Mouse (Mus musculus): Measurements from ENCODE around the gene Hivep3. TPM values are rescaled to one million over a fixed set of nuclear protein-coding genes. Genes with fewer than 3 reads are reported as not detected.

The Hivep3 gene
- total RNA-seq, 2 experiments from 2014 or later: 46.5 to 54.8 TPM

- no peak for DNase-seq (ENCODE audit: low spot score in 2 of 2)
- no peak for TF ChIP-seq CTCF (conservative IDR thresholded peaks at IDR 0.05)
- Histone ChIP-seq H3K4me3 (no peak overlapping the region), H3K27ac (no peak overlapping the region)
Measured at GRCm38 (mm10) chr4:120158714-120159310, 425.2 kb downstream of the Hivep3 start.

GRCm38 (mm10) chr4:120161166-120161949 lies 427.8 kb downstream of the Hivep3 start, which contains the start of gene Edn2:
Gene Edn2 (plus strand): TSS chr4:120161206.
- Histone ChIP-seq H3K4me3 (no peak within 1 kb of the TSS), H3K27ac (no peak within 1 kb of the TSS)
- no peak for TF ChIP-seq CTCF (conservative IDR thresholded peaks at IDR 0.05)
- no peak for DNase-seq (ENCODE audit: low spot score in 2 of 2)

- no peak overlapping the region for H3K4me3 ChIP-seq
- TF ChIP-seq CTCF (conservative IDR thresholded peaks at IDR 0.05): no peak
- no peak for DNase-seq (ENCODE audit: low spot score in 2 of 2)
- no peak overlapping the region for H3K27ac ChIP-seq
Measured at GRCm38 (mm10) chr4:120162586-120162985, 429.0 kb downstream of the Hivep3 start.

- peak in 1 of 2 experiments; percentile 55 for DNase-seq (ENCODE audit: low spot score in 2 of 2)
- Histone ChIP-seq H3K4me3 (no peak overlapping the region), H3K27ac (no peak overlapping the region)
- no peak for TF ChIP-seq CTCF (conservative IDR thresholded peaks at IDR 0.05)
Measured at GRCm38 (mm10) chr4:120163242-120163641, 429.7 kb downstream of the Hivep3 start.

DNA sequence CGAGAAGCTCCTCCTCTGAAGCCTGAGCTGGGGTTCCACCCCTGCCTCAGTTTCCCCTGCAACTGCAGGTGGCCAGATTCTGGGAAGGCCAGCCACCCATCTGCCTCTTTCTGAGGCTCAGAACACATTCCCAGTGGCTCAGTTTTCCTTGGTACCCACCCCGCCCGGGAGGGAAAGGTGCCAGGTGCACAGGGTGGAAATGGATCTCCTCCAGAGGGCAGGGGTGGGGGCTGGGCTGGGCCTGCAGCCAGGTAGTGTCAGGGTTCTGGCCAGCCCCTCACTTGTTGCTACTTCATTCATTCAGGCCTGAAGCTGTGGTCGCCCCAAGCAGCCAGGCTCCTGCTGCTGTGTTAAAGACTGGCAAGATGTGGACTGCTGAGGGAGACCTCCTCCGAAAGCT lies 430.7 kb downstream of the Hivep3 start:
- TF ChIP-seq CTCF (conservative IDR thresholded peaks at IDR 0.05): no peak
- no peak for DNase-seq (ENCODE audit: low spot score in 2 of 2)
- Histone ChIP-seq H3K4me3 (no peak overlapping the region), H3K27ac (no peak overlapping the region)

- no peak for DNase-seq (ENCODE audit: low spot score in 2 of 2)
- no peak for TF ChIP-seq CTCF (conservative IDR thresholded peaks at IDR 0.05)
- Histone ChIP-seq H3K4me3 (no peak overlapping the region), H3K27ac (no peak overlapping the region)
Measured at GRCm38 (mm10) chr4:120167778-120168177, 434.2 kb downstream of the Hivep3 start.

DNA sequence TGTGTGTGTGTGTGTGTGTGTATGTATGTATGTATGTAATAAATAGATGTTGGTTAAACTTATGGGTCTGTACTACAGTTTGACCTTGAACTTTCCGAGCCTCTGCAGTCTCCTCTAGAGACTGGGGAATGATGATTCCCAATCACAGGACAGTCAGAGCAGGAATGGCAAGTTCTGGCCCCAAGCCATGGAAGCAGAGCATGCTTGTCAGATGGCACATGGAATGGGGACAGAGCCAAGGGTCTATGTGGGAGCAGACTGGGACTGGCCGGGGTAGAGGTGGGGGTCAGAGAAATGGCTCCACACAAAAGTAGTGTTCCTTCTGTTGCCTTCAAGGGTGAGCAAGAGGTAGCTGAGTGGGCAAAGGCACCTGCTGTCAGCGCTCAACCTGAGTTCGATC lies 434.8 kb downstream of the Hivep3 start:
- no peak overlapping the region for H3K4me3 ChIP-seq
- no peak for DNase-seq (ENCODE audit: low spot score in 2 of 2)
- no peak overlapping the region for H3K27ac ChIP-seq
- TF ChIP-seq CTCF (conservative IDR thresholded peaks at IDR 0.05): no peak

DNA sequence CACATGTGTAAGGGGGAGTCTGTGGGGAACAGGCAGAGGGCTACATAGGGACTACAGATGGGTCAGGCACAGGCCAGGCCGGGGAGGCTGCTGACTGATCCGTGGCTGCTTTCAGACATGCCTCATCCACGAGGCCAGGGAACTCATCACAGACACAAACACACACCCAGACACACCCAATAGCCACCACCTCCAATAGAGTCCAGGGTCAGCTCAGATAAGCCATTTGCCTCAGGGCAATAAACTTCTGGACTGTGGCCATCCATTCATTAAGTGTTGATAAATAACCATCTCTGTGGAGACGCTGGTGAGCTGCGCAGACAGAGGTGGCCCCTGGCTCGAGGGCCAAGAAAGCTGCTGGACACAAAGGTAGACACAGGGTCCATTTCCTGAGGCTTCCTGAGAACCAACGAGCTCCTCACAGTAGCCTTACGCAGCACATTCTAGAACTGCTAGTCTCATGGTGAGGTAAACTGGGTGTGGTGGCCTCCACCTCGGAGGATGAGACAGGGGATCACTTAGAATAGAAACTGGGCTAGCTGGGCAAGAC lies 436.9 kb downstream of the Hivep3 start:
- DNase-seq (ENCODE audit: low spot score in 2 of 2): no peak
- TF ChIP-seq CTCF (conservative IDR thresholded peaks at IDR 0.05): no peak
- Histone ChIP-seq H3K4me3 (no peak overlapping the region), H3K27ac (no peak overlapping the region)

GRCm38 (mm10) chr4:120172050-120172684 lies 438.6 kb downstream of the Hivep3 start:
- H3K4me3 ChIP-seq: no peak overlapping the region
- DNase-seq (ENCODE audit: low spot score in 2 of 2): peak; percentile 59 to 70
- TF ChIP-seq CTCF (conservative IDR thresholded peaks at IDR 0.05): no peak
- no peak overlapping the region for H3K27ac ChIP-seq

DNA sequence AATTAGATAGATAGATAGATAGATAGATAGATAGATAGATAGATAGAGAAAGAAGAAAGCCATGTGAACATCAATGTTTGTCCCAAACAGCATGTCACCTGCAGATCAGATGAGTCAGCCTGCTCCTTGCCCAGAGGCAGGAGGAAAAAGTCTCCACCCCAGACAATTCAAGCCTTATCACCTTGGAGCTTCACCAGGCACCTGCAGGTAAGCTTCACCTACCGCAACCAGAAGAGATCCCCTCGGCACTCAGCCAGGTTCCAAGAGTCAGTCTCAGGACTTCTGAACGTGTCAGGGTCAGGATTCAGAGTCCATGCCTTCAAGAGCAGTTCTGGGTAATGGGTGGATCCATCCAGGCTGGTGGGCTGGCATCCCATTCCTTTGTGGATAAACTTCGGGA lies 445.5 kb downstream of the Hivep3 start:
- DNase-seq (ENCODE audit: low spot score in 2 of 2): no peak
- H3K4me3 ChIP-seq: no peak overlapping the region
- TF ChIP-seq CTCF (conservative IDR thresholded peaks at IDR 0.05): no peak
- no peak overlapping the region for H3K27ac ChIP-seq

DNA sequence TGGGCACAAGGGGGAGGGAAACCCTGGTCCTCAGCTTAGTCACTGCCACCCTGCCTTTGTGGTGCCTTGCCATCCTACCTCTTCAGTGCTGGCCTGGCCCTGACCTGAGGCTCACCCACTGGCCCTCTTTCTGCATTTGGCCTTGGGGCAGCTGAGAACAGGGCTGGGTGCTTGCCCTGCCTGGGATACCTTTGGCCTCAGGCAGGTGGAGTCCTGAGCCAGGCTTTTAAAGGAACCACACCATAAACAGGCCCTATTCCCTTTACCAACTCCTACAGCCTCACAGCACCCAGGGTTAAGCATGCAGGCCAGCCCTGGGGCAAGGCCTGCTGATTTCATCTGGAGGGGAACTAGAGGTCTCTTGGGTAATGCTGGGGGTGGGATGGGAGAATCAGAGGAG lies 447.0 kb downstream of the Hivep3 start:
- no peak overlapping the region for H3K27ac ChIP-seq
- DNase-seq (ENCODE audit: low spot score in 2 of 2): no peak
- H3K4me3 ChIP-seq: no peak overlapping the region
- no peak for TF ChIP-seq CTCF (conservative IDR thresholded peaks at IDR 0.05)

GRCm38 (mm10) chr4:120184374-120184991 lies 450.9 kb downstream of the Hivep3 start:
- no peak for DNase-seq (ENCODE audit: low spot score in 2 of 2)
- H3K27ac ChIP-seq: no peak overlapping the region
- no peak for TF ChIP-seq CTCF (conservative IDR thresholded peaks at IDR 0.05)
- no peak overlapping the region for H3K4me3 ChIP-seq

DNA sequence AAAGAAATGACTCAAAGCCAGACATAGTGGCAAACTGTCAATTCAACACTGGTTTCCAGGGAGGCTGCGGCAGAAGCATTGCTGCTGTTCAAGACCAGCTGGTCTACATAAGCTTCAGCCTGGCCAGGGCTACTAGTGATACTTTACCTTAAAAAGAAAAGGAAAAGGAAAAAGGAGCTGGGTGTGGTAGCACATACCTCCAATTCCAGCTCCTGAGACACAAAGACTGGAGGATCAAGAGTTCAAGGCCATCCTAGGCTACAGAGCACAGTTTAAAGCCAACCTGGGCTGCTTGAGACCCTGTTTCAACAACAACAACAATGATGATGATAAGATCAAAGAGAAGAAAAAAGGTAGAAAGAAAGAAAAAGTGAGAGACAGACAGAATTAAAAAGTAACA lies 452.9 kb downstream of the Hivep3 start:
- no peak for DNase-seq (ENCODE audit: low spot score in 2 of 2)
- TF ChIP-seq CTCF (conservative IDR thresholded peaks at IDR 0.05): no peak

More for the DNA sequence above, 452.9 kb downstream of the Hivep3 start:
- no peak overlapping the region for H3K27ac ChIP-seq
- no peak overlapping the region for H3K4me3 ChIP-seq
